Mouse (Mus musculus) large intestine, adult 2 months (tissue): ENCODE data around the gene Plekhh2. TPM values are rescaled to one million over a fixed set of nuclear protein-coding genes. Genes with fewer than 3 reads are reported as not detected.

ENCODE experiments used
- DNase-seq: peaks from one replicate; pipeline ENCODE4 v3.0.0-alpha.2; 2012; ENCODE audit warnings: low read depth, low spot score
- WGBS: fragments of 180-500 bp; shearing (Covaris S2); methylation state at CpG from one replicate; pipeline ENCODE4 v1.1.7; 2018; 5-methylcytosine and 5-hydroxymethylcytosine counted together
- polyA plus RNA-seq: library from polyadenylated mRNA; depleted of rRNA; stranded (reverse); fragments of >200 nt; gene quantifications from 2 replicates; pipeline ENCODE4 v1.2.3, GENCODE M21; 2012

Plekhh2 gene
- polyA plus RNA-seq, 1 experiment, result 2.3 TPM

- WGBS, result 67% methylated on average over 10 of the region's 10 CpGs
- DNase-seq, result no peak
These were observed 116.0 kb downstream of the Plekhh2 start for GRCm38 (mm10) chr17:84627721-84628120.

GRCm38 (mm10) chr17:84628611-84629010 is 116.9 kb downstream of the Plekhh2 start:
- 79% methylated on average over 9 of the region's 9 CpGs for WGBS

GRCm38 (mm10) chr17:84631836-84632235 is 120.1 kb downstream of the Plekhh2 start:
- DNase-seq, result no peak
- WGBS, result 87% methylated on average over 6 of the region's 6 CpGs

More at GRCm38 (mm10) chr17:84628611-84629010, 116.9 kb downstream of the Plekhh2 start:
- DNase-seq, result no peak

GRCm38 (mm10) chr17:84633443-84633842 is 121.7 kb downstream of the Plekhh2 start:
- WGBS, result 81% methylated on average over 13 of the region's 13 CpGs
- no peak for DNase-seq

- WGBS, result 68% methylated on average over 8 of the region's 8 CpGs
These were observed 124.6 kb downstream of the Plekhh2 start for GRCm38 (mm10) chr17:84636328-84636727.

GRCm38 (mm10) chr17:84637971-84638370 is 126.3 kb downstream of the Plekhh2 start:
- no peak for DNase-seq
- 81% methylated on average over 6 of the region's 6 CpGs for WGBS

More at GRCm38 (mm10) chr17:84636328-84636727, 124.6 kb downstream of the Plekhh2 start:
- no peak for DNase-seq

GRCm38 (mm10) chr17:84639796-84640378 is 128.2 kb downstream of the Plekhh2 start:
- WGBS, result 83% methylated on average over 10 of the region's 10 CpGs
- no peak for DNase-seq

GRCm38 (mm10) chr17:84641893-84642292 is 130.2 kb downstream of the Plekhh2 start:
- WGBS, result 27% methylated on average over 3 of the region's 3 CpGs
- no peak for DNase-seq

GRCm38 (mm10) chr17:84642324-84642723 is 130.6 kb downstream of the Plekhh2 start:
- no peak for DNase-seq
- 83% methylated on average over 9 of the region's 9 CpGs for WGBS

GRCm38 (mm10) chr17:84644292-84645050 is 132.8 kb downstream of the Plekhh2 start:
- 82% methylated on average over 16 of the region's 16 CpGs for WGBS
- DNase-seq, result no peak

- 75% methylated on average over 9 of the region's 9 CpGs for WGBS
- no peak for DNase-seq
These were observed 133.4 kb downstream of the Plekhh2 start for GRCm38 (mm10) chr17:84645119-84645518.

- 29% methylated on average over 5 of the region's 7 CpGs for WGBS
- no peak for DNase-seq
These were observed 134.2 kb downstream of the Plekhh2 start for GRCm38 (mm10) chr17:84645894-84646293.

- 56% methylated on average over 2 of the region's 2 CpGs for WGBS
- DNase-seq, result no peak
These were observed 134.8 kb downstream of the Plekhh2 start for GRCm38 (mm10) chr17:84646477-84646876.

GRCm38 (mm10) chr17:84647630-84648029 is 135.9 kb downstream of the Plekhh2 start:
- no peak for DNase-seq
- WGBS, result 88% methylated on average over 4 of the region's 4 CpGs

GRCm38 (mm10) chr17:84650302-84651017 is 138.8 kb downstream of the Plekhh2 start:
- 57% methylated on average over 9 of the region's 9 CpGs for WGBS
- DNase-seq, result no peak

- no peak for DNase-seq
- 75% methylated on average over 9 of the region's 9 CpGs for WGBS
These were observed 141.8 kb downstream of the Plekhh2 start for GRCm38 (mm10) chr17:84653544-84653943.

- WGBS, result 54% methylated on average over 5 of the region's 5 CpGs
- no peak for DNase-seq
These were observed 144.5 kb downstream of the Plekhh2 start for GRCm38 (mm10) chr17:84656205-84656604.

- WGBS, result 70% methylated on average over 19 of the region's 19 CpGs
- no peak for DNase-seq
These were observed 145.1 kb downstream of the Plekhh2 start for GRCm38 (mm10) chr17:84656653-84657421.

GRCm38 (mm10) chr17:84657422-84657732 is 145.7 kb downstream of the Plekhh2 start:
- 72% methylated on average over 3 of the region's 3 CpGs for WGBS
- DNase-seq, result no peak

GRCm38 (mm10) chr17:84657782-84658181 is 146.1 kb downstream of the Plekhh2 start:
- 72% methylated on average over 7 of the region's 7 CpGs for WGBS
- no peak for DNase-seq
